Mouse (Mus musculus) spleen, adult 2 months (tissue): ENCODE data around the gene Mymx.

Experiments used
- CTCF ChIP-seq: fragments of 200-500 bp; IDR thresholded peaks from 2 replicates; pipeline ENCODE4 v1.5.1; 2011; ENCODE audit warnings: mild to moderate bottlenecking, inconsistent platforms; ENCODE audit not compliant: insufficient read depth, insufficient read length, insufficient replicate concordance; ENCODE audit errors: extremely low read depth
- POLR2A ChIP-seq: fragments of 200-500 bp; IDR thresholded peaks from 2 replicates; pipeline ENCODE4 v1.6.1; 2011; ENCODE audit warnings: low read depth, low read length, inconsistent platforms

GRCm38 (mm10) chr17:45563655-45564530 lies 38.0 kb downstream of the Mymx start, which contains the start of gene Slc35b2:
- TF ChIP-seq POLR2A (peak; percentile 25), CTCF (peak; percentile 83)
